Mouse (Mus musculus): ENCODE measurements around the gene Zap70. TPM values are rescaled to one million over a fixed set of nuclear protein-coding genes. Genes with fewer than 3 reads are reported as not detected.

Zap70 gene
- polyA plus RNA-seq (2015; fragmentation: Nextera tagmentation; extraction: Ambion mirVana), result 0.18 TPM in 1 of 2 replicates, not detected in the other

DNA sequence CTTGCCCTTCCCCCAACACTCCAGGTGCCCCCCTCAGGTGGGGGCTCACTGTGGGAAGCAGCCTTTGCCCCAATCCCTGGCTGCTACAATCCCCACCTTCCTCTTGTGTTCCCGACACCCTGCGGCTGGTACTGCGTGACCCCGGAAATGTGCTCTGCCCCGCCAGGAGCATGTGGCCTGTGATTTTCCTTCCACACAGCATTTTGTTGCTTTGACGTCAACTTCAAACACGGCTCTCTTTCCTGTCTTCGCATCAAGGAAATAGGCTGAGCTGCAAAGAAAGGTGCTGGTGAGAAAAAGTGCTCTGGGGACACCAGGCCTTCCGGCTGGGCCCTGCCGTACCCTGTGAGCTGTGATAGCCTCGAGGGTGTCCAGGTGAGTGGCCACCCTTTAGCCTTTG is at the start of gene Zap70:
TSS of gene Zap70 (plus strand) at position 231 of the 400 bp plus-strand sequence.

DNA sequence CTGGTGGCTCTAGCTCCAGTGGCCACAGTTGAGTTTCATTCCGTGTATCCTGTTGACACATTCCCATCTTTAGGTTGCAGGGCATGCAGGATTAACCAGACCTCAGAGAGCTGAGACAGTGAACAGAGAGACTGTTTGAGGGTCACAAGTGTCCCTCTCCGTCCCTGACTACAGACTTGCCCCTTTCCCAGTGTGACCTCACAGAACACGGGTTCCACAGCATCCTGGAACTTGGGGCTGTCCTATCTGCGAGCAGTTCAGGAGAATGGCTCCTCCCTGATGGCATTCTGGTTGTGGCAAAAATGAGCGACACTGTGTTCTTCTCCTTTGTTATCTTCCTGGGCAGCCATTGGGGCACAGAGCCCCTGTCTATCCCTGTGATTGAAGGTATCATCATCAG is 47.3 kb upstream of the Zap70 start, which contains the start of gene Actr1b:
TSS of gene Actr1b (minus strand) at position 112 of the 400 bp plus-strand sequence.

Other genes starting within 250 kb of the Zap70 start
- 1.2 and 1.3 TPM in 2 replicates for gene Cnnm3, start 249.9 kb upstream of the Zap70 start, polyA plus RNA-seq (2015; fragmentation: Nextera tagmentation; extraction: Ambion mirVana)
- 11.8 and 13.1 TPM in 2 replicates for gene Ankrd23, start 224.9 kb upstream of the Zap70 start, polyA plus RNA-seq (2015; fragmentation: Nextera tagmentation; extraction: Ambion mirVana)
- gene Gm42417, start 222.4 kb upstream of the Zap70 start, polyA plus RNA-seq (2015; fragmentation: Nextera tagmentation; extraction: Ambion mirVana), result 1.0 TPM in 1 of 2 replicates, not detected in the other
- gene Ankrd39, start 214.4 kb upstream of the Zap70 start, polyA plus RNA-seq (2015; fragmentation: Nextera tagmentation; extraction: Ambion mirVana), result 20.9 and 28.5 TPM in 2 replicates
- 8.2 and 9.7 TPM in 2 replicates for gene Sema4c, start 203.4 kb upstream of the Zap70 start, polyA plus RNA-seq (2015; fragmentation: Nextera tagmentation; extraction: Ambion mirVana)
- gene Fam178b, start 78.6 kb upstream of the Zap70 start, polyA plus RNA-seq (2015; fragmentation: Nextera tagmentation; extraction: Ambion mirVana), result 1.3 and 1.6 TPM in 2 replicates
- 696 and 763 TPM in 2 replicates for gene Cox5b, start 70.3 kb upstream of the Zap70 start, polyA plus RNA-seq (2015; fragmentation: Nextera tagmentation; extraction: Ambion mirVana)
- not detected in 2 replicates for gene 4933424G06Rik, start 51.6 kb upstream of the Zap70 start, polyA plus RNA-seq (2015; fragmentation: Nextera tagmentation; extraction: Ambion mirVana)
- 62.6 and 65.6 TPM in 2 replicates for gene Actr1b, start 47.4 kb upstream of the Zap70 start, polyA plus RNA-seq (2015; fragmentation: Nextera tagmentation; extraction: Ambion mirVana)
- gene Tmem131, start 181.9 kb downstream of the Zap70 start, polyA plus RNA-seq (2015; fragmentation: Nextera tagmentation; extraction: Ambion mirVana), result 5.4 and 6.7 TPM in 2 replicates

Measured in urinary bladder, postnatal 0 days (tissue).